Mouse (Mus musculus): ENCODE measurements around the gene Pak6. TPM values are rescaled to one million over a fixed set of nuclear protein-coding genes. Genes with fewer than 3 reads are reported as not detected.
A peak's percentile ranks its signal among the peaks of the same experiment; 100 is the strongest.

The Pak6 gene
- total RNA-seq, 1 experiment from 2014 or later, result not detected

DNA sequence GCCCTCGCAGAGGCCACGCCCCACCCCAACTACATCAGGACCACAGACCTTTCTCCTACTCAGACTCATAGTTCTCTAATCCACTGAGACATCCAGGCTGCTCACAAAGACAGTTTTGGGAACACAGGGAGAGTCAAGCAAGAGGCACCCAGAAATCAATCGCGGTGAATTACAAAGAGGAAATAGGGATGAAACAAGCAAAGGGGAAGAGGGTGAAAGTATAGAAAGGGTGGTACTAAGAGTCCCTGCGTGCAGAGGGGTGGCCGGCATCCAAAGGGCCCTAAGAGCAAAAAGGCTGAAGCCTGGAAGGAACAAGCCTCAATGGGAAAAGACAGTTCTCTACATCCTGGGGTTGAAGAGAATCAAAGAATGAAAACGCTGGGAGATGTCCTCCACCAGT, 81.5 kb downstream of the Pak6 start:
- no peak for ATAC-seq (replicated peaks in 1 of 2; ENCODE audit: insufficient read depth in 1 of 2, low FRiP score in 2 of 2, low TSS enrichment in 1 of 2, low read depth in 1 of 2, poor library complexity in 2 of 2, severe bottlenecking in 2 of 2)

GRCm38 (mm10) chr2:118745232-118745884, 82.3 kb downstream of the Pak6 start, which contains the start of gene Inafm2:
Gene Inafm2, plus strand, starts transcription at chr2:118745758.
- peak; percentile 61 to 70 for ATAC-seq (replicated peaks in 1 of 2; ENCODE audit: insufficient read depth in 1 of 2, low FRiP score in 2 of 2, low TSS enrichment in 1 of 2, low read depth in 1 of 2, poor library complexity in 2 of 2, severe bottlenecking in 2 of 2)

- ATAC-seq (replicated peaks in 1 of 2; ENCODE audit: insufficient read depth in 1 of 2, low FRiP score in 2 of 2, low TSS enrichment in 1 of 2, low read depth in 1 of 2, poor library complexity in 2 of 2, severe bottlenecking in 2 of 2), result no peak; a peak in 1 of 4 replicates
Measured at GRCm38 (mm10) chr2:118745915-118746901, 83.1 kb downstream of the Pak6 start.

- no peak for ATAC-seq (replicated peaks in 1 of 2; ENCODE audit: insufficient read depth in 1 of 2, low FRiP score in 2 of 2, low TSS enrichment in 1 of 2, low read depth in 1 of 2, poor library complexity in 2 of 2, severe bottlenecking in 2 of 2)
Measured at GRCm38 (mm10) chr2:118747301-118747960, 84.3 kb downstream of the Pak6 start.

Other genes with a start within 250 kb of the Pak6 start
- 206 and 209 TPM in 2 replicates for gene Srp14, start 183.6 kb upstream of the Pak6 start, total RNA-seq (2017)
- gene Bmf, start 113.6 kb upstream of the Pak6 start, total RNA-seq (2017), result 1.9 and 2.6 TPM in 2 replicates
- gene Bub1b, start 65.1 kb upstream of the Pak6 start, total RNA-seq (2017), result 85.6 and 101 TPM in 2 replicates
- gene Ankrd63, start 40.7 kb downstream of the Pak6 start, total RNA-seq (2017), result 1.9 and 2.3 TPM in 2 replicates
- gene Plcb2, start 65.1 kb downstream of the Pak6 start, total RNA-seq (2017), result 67.8 and 118 TPM in 2 replicates
- 17.7 and 23.0 TPM in 2 replicates for gene Inafm2, start 82.5 kb downstream of the Pak6 start, total RNA-seq (2017)
- gene Ccdc9b, start 99.4 kb downstream of the Pak6 start, total RNA-seq (2017), result 2.1 and 2.8 TPM in 2 replicates
- not detected in 2 replicates for gene Phgr1, start 109.5 kb downstream of the Pak6 start, total RNA-seq (2017)
- gene Disp2, start 116.4 kb downstream of the Pak6 start, total RNA-seq (2017), result not detected in 2 replicates
- gene Knstrn, start 150.7 kb downstream of the Pak6 start, total RNA-seq (2017), result 97.9 and 151 TPM in 2 replicates
- gene Ivd, start 198.7 kb downstream of the Pak6 start, total RNA-seq (2017), result 30.4 and 35.1 TPM in 2 replicates
- gene Bahd1, start 237.1 kb downstream of the Pak6 start, total RNA-seq (2017), result 6.4 and 6.9 TPM in 2 replicates